Mouse (Mus musculus) heart, embryonic 16.5 days (tissue): ENCODE data around the gene Ick. TPM values are rescaled to one million over a fixed set of nuclear protein-coding genes. Genes with fewer than 3 reads are reported as not detected.

Experiments
- ATAC-seq: fragments of 200-750 bp; cut with Nextera tagmentation; replicated peaks from 2 replicates; pipeline ENCODE4 v1.8.0; 2017; ENCODE audit warnings: moderate number of reproducible peaks; ENCODE audit not compliant: insufficient read depth, low FRiP score; ENCODE audit errors: extremely low read depth
- H3K27ac ChIP-seq: fragments of 300-500 bp; sonication (generic); 2 replicates; pipeline ENCODE4 v1.5.1; 2014; ENCODE audit warnings: mild to moderate bottlenecking, low read length, control low read depth, moderate library complexity
- H3K27me3 ChIP-seq: fragments of 300-500 bp; sonication (generic); 2 replicates; pipeline ENCODE4 v1.6.1; 2014; ENCODE audit warnings: low read length, mixed read lengths; ENCODE audit not compliant: control insufficient read depth, insufficient read depth
- H3K36me3 ChIP-seq: fragments of 300-500 bp; sonication (generic); 2 replicates; pipeline ENCODE4 v1.6.1; 2014; ENCODE audit not compliant: control insufficient read depth, insufficient read depth
- H3K4me1 ChIP-seq: fragments of 300-500 bp; sonication (generic); 2 replicates; pipeline ENCODE4 v1.6.1; 2014; ENCODE audit warnings: low read length, mixed read lengths; ENCODE audit not compliant: control insufficient read depth, insufficient read depth
- H3K4me2 ChIP-seq: fragments of 300-500 bp; sonication (generic); 2 replicates; pipeline ENCODE4 v1.6.1; 2014; ENCODE audit warnings: low read depth, mild to moderate bottlenecking, control low read depth, low read length
- H3K4me3 ChIP-seq: fragments of 300-500 bp; sonication (generic); 2 replicates; pipeline ENCODE4 v1.5.1; 2014; ENCODE audit warnings: mild to moderate bottlenecking, control low read depth, low read length
- H3K9ac ChIP-seq: fragments of 300-500 bp; sonication (generic); 2 replicates; pipeline ENCODE4 v1.6.1; 2014; ENCODE audit warnings: low read length, control low read depth
- H3K9me3 ChIP-seq: fragments of 300-500 bp; sonication (generic); replicated peaks from 2 replicates; pipeline ENCODE4 v1.6.1; 2016; ENCODE audit warnings: low read length; ENCODE audit not compliant: control insufficient read depth
- WGBS: fragments of 180-500 bp; shearing (Covaris S2); extraction: QIAGEN DNeasy Blood & Tissue Kit; methylation state at CpG from one replicate; pipeline ENCODE4 v1.1.7; 2014; 5-methylcytosine and 5-hydroxymethylcytosine counted together
- polyA plus RNA-seq: library from polyadenylated mRNA; unstranded; fragments of >200 nt; fragmentation: Nextera tagmentation; extraction: Ambion mirVana; gene quantifications from 2 replicates; pipeline ENCODE4 v1.2.1, GENCODE M21; 2015

The Ick gene
- polyA plus RNA-seq, 1 experiment from 2014 or later: 14.6 TPM

GRCm38 (mm10) chr9:78095686-78096085, 13.3 kb upstream of the Ick start:
- 92% methylated on average over 12 of the region's 12 CpGs for WGBS
- H3K36me3 ChIP-seq: peaks cover 67% of the 10 kb centered on the region
- no peaks in the 10 kb centered on the region for H3K4me1 ChIP-seq
- H3K9ac ChIP-seq: no peak overlapping the region
- H3K9me3 ChIP-seq: peaks cover 5% of the 10 kb centered on the region; the same call in 1 of the 2 replicates
- H3K4me2 ChIP-seq: no peak overlapping the region
- no peak overlapping the region for H3K27ac ChIP-seq
- ATAC-seq: no peak
- no peaks in the 10 kb centered on the region for H3K27me3 ChIP-seq
- H3K4me3 ChIP-seq: no peak overlapping the region

DNA sequence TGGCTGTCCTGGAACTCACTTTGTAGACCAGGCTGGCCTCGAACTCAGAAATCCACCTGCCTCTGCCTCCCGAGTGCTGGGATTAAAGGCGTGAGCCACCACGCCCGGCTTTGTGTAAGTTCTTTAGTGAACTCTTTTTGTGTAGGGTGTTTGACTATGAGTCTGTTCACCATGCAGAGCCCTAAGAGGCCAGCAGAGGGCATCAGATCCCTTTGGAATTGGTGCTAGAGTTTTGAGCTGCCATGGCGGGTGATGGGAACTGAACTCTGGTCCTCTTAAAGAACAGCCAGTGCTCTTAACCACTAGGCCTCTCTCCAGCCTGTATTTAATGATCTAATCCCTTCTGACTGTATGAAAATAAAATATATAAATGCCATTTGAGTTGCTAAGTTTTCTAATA, 12.6 kb upstream of the Ick start:
- ATAC-seq: no peak
- H3K4me2 ChIP-seq: no peak overlapping the region
- H3K27ac ChIP-seq: no peak overlapping the region
- WGBS: 95% methylated on average over 6 of the region's 6 CpGs
- H3K9me3 ChIP-seq: peaks cover 5% of the 10 kb centered on the region; the same call in 1 of the 2 replicates
- H3K4me1 ChIP-seq: no peaks in the 10 kb centered on the region
- H3K4me3 ChIP-seq: no peak overlapping the region
- peaks cover 70% of the 10 kb centered on the region for H3K36me3 ChIP-seq
- H3K27me3 ChIP-seq: no peaks in the 10 kb centered on the region
- H3K9ac ChIP-seq: no peak overlapping the region

GRCm38 (mm10) chr9:78100956-78101355, 8.0 kb upstream of the Ick start:
- no peak for ATAC-seq
- Histone ChIP-seq H3K4me1 (peaks cover 3% of the 10 kb centered on the region; the same call in 1 of the 2 replicates), H3K9me3 (peaks cover 5% of the 10 kb centered on the region; the same call in 1 of the 2 replicates), H3K4me2 (no peak overlapping the region), H3K27ac (no peak overlapping the region), H3K36me3 (peaks cover 51% of the 10 kb centered on the region), H3K4me3 (no peak overlapping the region), H3K27me3 (no peaks in the 10 kb centered on the region), H3K9ac (no peak overlapping the region)
- 70% methylated on average over 5 of the region's 5 CpGs for WGBS

GRCm38 (mm10) chr9:78101431-78101830, 7.6 kb upstream of the Ick start:
- Histone ChIP-seq H3K36me3 (peaks cover 49% of the 10 kb centered on the region), H3K4me3 (no peak overlapping the region)
- ATAC-seq: no peak

GRCm38 (mm10) chr9:78103965-78104560, 4.9 kb upstream of the Ick start:
- H3K4me3 ChIP-seq: no peak overlapping the region
- no peaks in the 10 kb centered on the region for H3K9me3 ChIP-seq
- WGBS: 91% methylated on average over 8 of the region's 8 CpGs

More at GRCm38 (mm10) chr9:78101431-78101830, 7.6 kb upstream of the Ick start:
- peaks cover 3% of the 10 kb centered on the region; the same call in 1 of the 2 replicates for H3K4me1 ChIP-seq
- H3K9me3 ChIP-seq: peaks cover 4% of the 10 kb centered on the region; the same call in 1 of the 2 replicates
- 63% methylated on average over 4 of the region's 4 CpGs for WGBS
- no peak overlapping the region for H3K9ac ChIP-seq
- no peaks in the 10 kb centered on the region for H3K27me3 ChIP-seq
- no peak overlapping the region for H3K4me2 ChIP-seq
- H3K27ac ChIP-seq: no peak overlapping the region

GRCm38 (mm10) chr9:78104973-78105372, 4.0 kb upstream of the Ick start:
- H3K27ac ChIP-seq: no peak overlapping the region
- H3K4me3 ChIP-seq: no peak overlapping the region
- H3K9me3 ChIP-seq: no peaks in the 10 kb centered on the region
- WGBS: 82% methylated on average over 6 of the region's 6 CpGs
- H3K36me3 ChIP-seq: peaks cover 19% of the 10 kb centered on the region
- no peak overlapping the region for H3K4me2 ChIP-seq
- no peaks in the 10 kb centered on the region for H3K27me3 ChIP-seq
- no peak overlapping the region for H3K9ac ChIP-seq
- H3K4me1 ChIP-seq: peaks cover 13% of the 10 kb centered on the region
- no peak for ATAC-seq

More at GRCm38 (mm10) chr9:78103965-78104560, 4.9 kb upstream of the Ick start:
- ATAC-seq: no peak
- Histone ChIP-seq H3K9ac (no peak overlapping the region), H3K36me3 (peaks cover 24% of the 10 kb centered on the region), H3K4me2 (no peak overlapping the region), H3K4me1 (peaks cover 6% of the 10 kb centered on the region), H3K27me3 (no peaks in the 10 kb centered on the region), H3K27ac (no peak overlapping the region)

- WGBS: 68% methylated on average over 6 of the region's 6 CpGs
- ATAC-seq: no peak
- H3K36me3 ChIP-seq: peaks cover 14% of the 10 kb centered on the region
- no peak overlapping the region for H3K4me2 ChIP-seq
- no peak overlapping the region for H3K4me3 ChIP-seq
- H3K27me3 ChIP-seq: no peaks in the 10 kb centered on the region
- no peak overlapping the region for H3K9ac ChIP-seq
- peaks cover 13% of the 10 kb centered on the region for H3K4me1 ChIP-seq
- H3K27ac ChIP-seq: no peak overlapping the region
- H3K9me3 ChIP-seq: no peaks in the 10 kb centered on the region
These were observed 3.5 kb upstream of the Ick start for GRCm38 (mm10) chr9:78105501-78105932.

GRCm38 (mm10) chr9:78106821-78107220, 2.2 kb upstream of the Ick start:
- Histone ChIP-seq H3K9ac (no peak overlapping the region), H3K4me3 (no peak overlapping the region), H3K4me2 (no peak overlapping the region), H3K27ac (no peak overlapping the region), H3K4me1 (peaks cover 13% of the 10 kb centered on the region), H3K36me3 (peaks cover 7% of the 10 kb centered on the region), H3K27me3 (no peaks in the 10 kb centered on the region), H3K9me3 (no peaks in the 10 kb centered on the region)
- whole genome bisulfite sequencing: 84% methylated on average over 4 of the region's 4 CpGs
- no peak for ATAC-seq

DNA sequence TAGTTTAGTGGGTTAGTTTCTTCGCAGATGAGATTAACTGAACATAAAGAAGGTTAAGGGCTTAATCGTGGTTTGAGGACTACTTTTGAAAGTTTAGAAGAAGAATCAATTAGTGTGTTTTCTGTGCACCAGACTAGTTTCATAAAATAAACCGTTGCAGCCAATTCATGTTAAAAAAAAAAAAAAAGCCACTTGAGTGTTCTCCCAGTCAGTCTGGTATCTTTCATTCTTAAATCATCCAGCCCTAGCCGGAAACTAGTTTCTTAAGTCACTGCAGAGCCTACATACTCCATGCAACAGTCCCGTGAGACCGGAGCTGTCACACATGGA, 1.4 kb upstream of the Ick start:
- Histone ChIP-seq H3K9ac (peak overlapping the region; percentile 96), H3K4me3 (peak overlapping the region; percentile 94), H3K36me3 (peaks cover 7% of the 10 kb centered on the region), H3K4me1 (peaks cover 13% of the 10 kb centered on the region), H3K27ac (peak overlapping the region; percentile 94), H3K4me2 (peak overlapping the region; percentile 67), H3K9me3 (no peaks in the 10 kb centered on the region), H3K27me3 (no peaks in the 10 kb centered on the region)
- 15% methylated on average over 6 of the region's 6 CpGs for WGBS
- no peak for ATAC-seq
